ENCODE assay signal across 8 mouse cellular contexts in the genomic region with DNA sequence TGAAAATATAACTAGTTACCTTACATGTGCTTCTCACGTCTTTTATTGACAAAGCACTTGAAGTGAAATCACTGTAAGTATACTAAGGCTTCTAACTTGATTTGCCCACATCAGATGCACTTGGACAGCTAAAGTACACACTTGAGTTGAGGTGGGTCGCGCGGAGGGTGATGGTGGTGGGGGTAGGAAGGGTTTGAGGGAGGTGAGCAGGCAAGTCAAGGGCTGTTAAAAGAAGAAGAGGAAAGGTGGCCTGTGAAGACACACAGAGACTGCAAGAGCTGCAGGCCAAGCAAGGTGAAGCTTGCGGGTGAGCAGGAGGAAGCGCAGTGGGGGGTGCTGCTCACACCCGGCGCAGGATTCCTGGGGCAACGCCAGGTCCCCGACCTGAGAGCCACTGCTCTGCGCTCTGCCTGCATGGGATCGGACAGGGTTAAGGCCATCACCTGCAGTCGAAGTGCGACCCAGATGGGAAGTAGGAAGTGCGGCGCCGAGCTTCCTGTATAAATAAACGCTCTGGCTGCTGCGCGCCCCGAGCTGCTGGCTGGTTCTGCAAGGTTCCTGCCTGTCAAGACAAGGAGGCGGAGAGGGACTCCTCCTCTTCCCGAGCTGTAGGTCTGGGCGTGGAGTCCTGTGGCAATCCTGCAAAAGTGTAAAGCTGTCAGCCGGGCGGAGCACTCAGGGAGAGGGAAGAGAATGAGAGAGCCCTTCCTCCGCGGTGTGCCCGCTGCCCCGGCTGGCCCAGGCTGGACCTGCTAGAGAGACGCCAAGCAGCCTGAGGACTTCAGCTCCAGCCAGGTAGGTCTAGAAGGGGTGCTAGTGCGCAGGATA.
DNase-seq lines count a peak whose midpoint lies in the region; ATAC-seq and TF ChIP-seq lines count a peak whose summit lies in the region.

No protein-coding gene starts in this region.

- H3K4me2 ChIP-seq in hindbrain, embryonic 16.5 days (ENCODE audit: low read length), result peak overlapping the region; percentile 94

- H3K9me3 ChIP-seq in hindbrain, embryonic 16.5 days (ENCODE audit: control insufficient read depth, low read length), result no peaks in the 10 kb centered on the region

- peak overlapping the region; percentile 73 for H3K9ac ChIP-seq in hindbrain, embryonic 16.5 days (ENCODE audit: low read depth, low read length)

- peaks cover 3% of the 10 kb centered on the region for H3K27me3 ChIP-seq in hindbrain, embryonic 16.5 days (replicated peaks; ENCODE audit: control insufficient read depth, insufficient read depth, low read length)

- intact Hi-C loops in gastrocnemius, adult 2 months (cut with DNase I), result no loop called here

- no peak for TF ChIP-seq CTCF in gastrocnemius, adult 2 months (IDR thresholded peaks at IDR 0.05)

- ATAC-seq in hindbrain, embryonic 16.5 days, result peak; percentile 80

- WGBS in hindbrain, embryonic 16.5 days, result 8% methylated on average over 32 of the region's 32 CpGs

- H3K27ac ChIP-seq in gastrocnemius, adult 2 months, result peak overlapping the region; percentile 92
- H3K27ac ChIP-seq in hindbrain, embryonic 16.5 days (ENCODE audit: low read depth, low read length), result no peak overlapping the region

- peaks cover 3% of the 10 kb centered on the region; the same call in 1 of the 2 replicates for H3K4me1 ChIP-seq in hindbrain, embryonic 16.5 days (ENCODE audit: control insufficient read depth, insufficient read depth, low read depth, low read length)

- peak; percentile 2 for DNase-seq in T-cell, adult 2 months (ENCODE audit: low spot score)
- DNase-seq in cerebellum, postnatal 25 days, result peak; percentile 84 to 85
- DNase-seq in gastrocnemius, adult 2 months, result peak; percentile 84
- peak; percentile 49 to 65 for DNase-seq in left cerebral cortex, adult 8-10 months (ENCODE audit: low spot score in 2 of 2)
- DNase-seq in lung, postnatal 4 days, result peak; percentile 84 to 93
- DNase-seq in retina, postnatal 7 days (ENCODE audit: low read depth, low spot score), result peak; percentile 32
- peak; percentile 87 for DNase-seq in urinary bladder, postnatal 14 days (ENCODE audit: low spot score)

- H3K4me3 ChIP-seq in gastrocnemius, adult 2 months, result peak overlapping the region; percentile 87
- peak overlapping the region; percentile 57 for H3K4me3 ChIP-seq in hindbrain, embryonic 16.5 days (ENCODE audit: low read length)

- H3K36me3 ChIP-seq in hindbrain, embryonic 16.5 days (ENCODE audit: control insufficient read depth, insufficient read depth, low read length), result no peaks in the 10 kb centered on the region

Comparison
In these comparisons a context has a peak if more than half of its experiments do, and no peak if none do; other contexts are left out.
1. DNase-seq: peak in every context shown above with its lines; median percentile 88 in lung, postnatal 4 days; 87 in urinary bladder, postnatal 14 days; 84 in cerebellum, postnatal 25 days; 84 in gastrocnemius, adult 2 months; 57 in left cerebral cortex, adult 8-10 months; 32 in retina, postnatal 7 days; 2 in T-cell, adult 2 months.